Mouse (Mus musculus) hindbrain, embryonic 11.5 days (tissue): Measurements from ENCODE around the gene Chn1. TPM values are rescaled to one million over a fixed set of nuclear protein-coding genes. Genes with fewer than 3 reads are reported as not detected.

Source experiments
- ATAC-seq: fragments of 200-750 bp; cut with Nextera tagmentation; 2 replicates; pipeline ENCODE4 v1.8.0; 2017; ENCODE audit warnings: mild to moderate bottlenecking, moderate TSS enrichment, moderate library complexity; ENCODE audit not compliant: low FRiP score
- DNase-seq: peaks from one replicate; pipeline ENCODE4 v3.0.0-alpha.2; 2015; ENCODE audit warnings: low spot score
- H3K27ac ChIP-seq: fragments of 300-500 bp; sonication (generic); 2 replicates; pipeline ENCODE4 v1.5.1; 2014; ENCODE audit warnings: mild to moderate bottlenecking, low read depth, low read length
- H3K27me3 ChIP-seq: fragments of 300-500 bp; sonication (generic); 2 replicates; pipeline ENCODE4 v1.6.1; 2014; ENCODE audit warnings: mild to moderate bottlenecking, low read length, moderate library complexity, mixed read lengths; ENCODE audit not compliant: control insufficient read depth, insufficient read depth
- H3K36me3 ChIP-seq: fragments of 300-500 bp; sonication (generic); 2 replicates; pipeline ENCODE4 v1.6.1; 2014; ENCODE audit warnings: mild to moderate bottlenecking, low read length, moderate library complexity, mixed read lengths; ENCODE audit not compliant: control insufficient read depth, insufficient read depth
- H3K4me1 ChIP-seq: fragments of 300-500 bp; sonication (generic); replicated peaks from 2 replicates; pipeline ENCODE4 v1.6.1; 2014; ENCODE audit warnings: low read length, mixed read lengths; ENCODE audit not compliant: control insufficient read depth, insufficient read depth
- H3K4me2 ChIP-seq: fragments of 300-500 bp; sonication (generic); replicated peaks from 2 replicates; pipeline ENCODE4 v1.6.1; 2014; ENCODE audit warnings: mild to moderate bottlenecking, low read depth, low read length
- H3K4me3 ChIP-seq: fragments of 300-500 bp; sonication (generic); 2 replicates; pipeline ENCODE4 v1.5.1; 2014; ENCODE audit warnings: low read depth, low read length
- H3K9ac ChIP-seq: fragments of 300-500 bp; sonication (generic); 2 replicates; pipeline ENCODE4 v1.6.1; 2014; ENCODE audit warnings: low read depth, low read length
- H3K9me3 ChIP-seq: fragments of 300-500 bp; sonication (generic); 2 replicates; pipeline ENCODE4 v1.6.1; 2016; ENCODE audit warnings: low read length; ENCODE audit not compliant: control insufficient read depth
- WGBS: fragments of 180-500 bp; shearing (Covaris S2); extraction: QIAGEN DNeasy Blood & Tissue Kit; methylation state at CpG from one replicate; pipeline ENCODE4 v1.1.7; 2014; 5-methylcytosine and 5-hydroxymethylcytosine counted together
- polyA plus RNA-seq: library from polyadenylated mRNA; unstranded; fragments of >200 nt; fragmentation: Nextera tagmentation; extraction: Ambion mirVana; gene quantifications from 2 replicates; pipeline ENCODE4 v1.2.1, GENCODE M21; 2014

Gene Chn1
- polyA plus RNA-seq, 1 experiment from 2014 or later: 90.3 TPM

GRCm38 (mm10) chr2:73768669-73769068 is 6.5 kb downstream of the Chn1 start:
- Histone ChIP-seq H3K4me2 (no peak overlapping the region), H3K4me1 (no peaks in the 10 kb centered on the region), H3K36me3 (no peaks in the 10 kb centered on the region), H3K4me3 (no peak overlapping the region), H3K27ac (no peak overlapping the region), H3K27me3 (no peaks in the 10 kb centered on the region), H3K9me3 (no peaks in the 10 kb centered on the region), H3K9ac (no peak overlapping the region)
- ATAC-seq: no peak
- 81% methylated on average over 4 of the region's 4 CpGs for WGBS
- DNase-seq: no peak

GRCm38 (mm10) chr2:73763541-73763940 is 11.6 kb downstream of the Chn1 start:
- H3K27ac ChIP-seq: no peak overlapping the region
- WGBS: 66% methylated on average over 3 of the region's 3 CpGs
- H3K9ac ChIP-seq: no peak overlapping the region
- ATAC-seq (no peak), DNase-seq (no peak)
- no peaks in the 10 kb centered on the region for H3K27me3 ChIP-seq
- H3K4me2 ChIP-seq: no peak overlapping the region
- no peaks in the 10 kb centered on the region for H3K4me1 ChIP-seq
- no peaks in the 10 kb centered on the region for H3K9me3 ChIP-seq
- no peaks in the 10 kb centered on the region for H3K36me3 ChIP-seq
- no peak overlapping the region for H3K4me3 ChIP-seq

GRCm38 (mm10) chr2:73759899-73760298 is 15.2 kb downstream of the Chn1 start:
- H3K36me3 ChIP-seq: no peaks in the 10 kb centered on the region
- H3K27me3 ChIP-seq: no peaks in the 10 kb centered on the region
- 93% methylated on average over 7 of the region's 7 CpGs for WGBS
- no peak for DNase-seq
- no peak for ATAC-seq
- H3K27ac ChIP-seq: no peak overlapping the region
- H3K9me3 ChIP-seq: no peaks in the 10 kb centered on the region; the same call in 1 of the 2 replicates
- no peak overlapping the region for H3K4me2 ChIP-seq
- H3K9ac ChIP-seq: no peak overlapping the region
- no peaks in the 10 kb centered on the region for H3K4me1 ChIP-seq
- no peak overlapping the region for H3K4me3 ChIP-seq

DNA sequence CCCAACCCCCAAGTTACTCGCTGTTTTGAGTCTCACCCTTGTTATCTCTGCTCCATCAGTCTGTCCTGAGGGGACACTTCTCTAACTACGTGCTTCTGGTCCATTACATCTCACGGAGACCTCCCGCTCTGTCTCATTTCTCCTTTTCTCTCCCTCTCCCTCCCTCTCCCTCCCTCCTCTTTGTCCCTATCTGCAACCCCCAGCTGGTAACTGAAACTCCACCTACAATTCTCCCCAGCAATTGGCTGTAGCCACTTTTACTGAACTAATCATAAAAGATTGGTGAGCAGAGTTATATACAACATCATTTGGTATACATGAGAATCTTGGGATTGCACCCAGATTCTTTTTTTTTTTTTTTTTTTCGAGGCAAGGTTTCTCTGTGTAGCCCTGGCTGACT is 16.1 kb downstream of the Chn1 start:
- Histone ChIP-seq H3K27ac (no peak overlapping the region), H3K4me2 (no peak overlapping the region), H3K9me3 (no peaks in the 10 kb centered on the region; the same call in 1 of the 2 replicates), H3K9ac (no peak overlapping the region), H3K4me1 (no peaks in the 10 kb centered on the region), H3K36me3 (no peaks in the 10 kb centered on the region), H3K27me3 (no peaks in the 10 kb centered on the region), H3K4me3 (no peak overlapping the region)
- no peak for ATAC-seq
- 90% methylated on average over 5 of the region's 5 CpGs for WGBS
- DNase-seq: no peak

GRCm38 (mm10) chr2:73747297-73747696 is 27.8 kb downstream of the Chn1 start:
- H3K4me2 ChIP-seq: no peak overlapping the region
- DNase-seq (no peak), ATAC-seq (no peak)
- no peaks in the 10 kb centered on the region for H3K4me1 ChIP-seq
- no peaks in the 10 kb centered on the region for H3K36me3 ChIP-seq
- H3K27me3 ChIP-seq: no peaks in the 10 kb centered on the region
- H3K4me3 ChIP-seq: no peak overlapping the region
- H3K9me3 ChIP-seq: no peaks in the 10 kb centered on the region
- H3K9ac ChIP-seq: no peak overlapping the region
- WGBS: 94% methylated on average over 1 of the region's 1 CpGs
- H3K27ac ChIP-seq: no peak overlapping the region

DNA sequence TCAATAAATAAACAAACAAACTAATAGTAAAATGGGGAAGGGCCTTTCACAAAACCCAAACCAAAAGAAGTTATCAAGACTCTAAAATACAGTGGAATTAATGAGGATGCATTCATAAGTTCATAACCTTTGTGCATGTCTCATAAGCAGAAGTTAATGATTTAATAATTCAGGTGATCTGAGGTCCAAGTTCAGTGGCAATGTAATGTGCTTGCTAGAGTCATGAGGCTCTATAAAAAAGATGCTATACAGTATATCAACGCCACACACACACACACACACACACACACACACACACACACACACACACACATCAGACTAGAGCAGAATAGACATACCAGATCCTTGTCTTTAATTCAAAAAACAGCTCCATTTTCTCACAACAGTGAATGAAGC is 28.8 kb downstream of the Chn1 start:
- no peaks in the 10 kb centered on the region for H3K36me3 ChIP-seq
- H3K27me3 ChIP-seq: no peaks in the 10 kb centered on the region
- DNase-seq: no peak
- no peak overlapping the region for H3K4me2 ChIP-seq
- 100% methylated on average over 1 of the region's 1 CpGs for WGBS
- H3K4me1 ChIP-seq: no peaks in the 10 kb centered on the region
- no peak overlapping the region for H3K27ac ChIP-seq
- H3K9ac ChIP-seq: no peak overlapping the region
- no peak overlapping the region for H3K4me3 ChIP-seq
- ATAC-seq: no peak
- H3K9me3 ChIP-seq: no peaks in the 10 kb centered on the region

DNA sequence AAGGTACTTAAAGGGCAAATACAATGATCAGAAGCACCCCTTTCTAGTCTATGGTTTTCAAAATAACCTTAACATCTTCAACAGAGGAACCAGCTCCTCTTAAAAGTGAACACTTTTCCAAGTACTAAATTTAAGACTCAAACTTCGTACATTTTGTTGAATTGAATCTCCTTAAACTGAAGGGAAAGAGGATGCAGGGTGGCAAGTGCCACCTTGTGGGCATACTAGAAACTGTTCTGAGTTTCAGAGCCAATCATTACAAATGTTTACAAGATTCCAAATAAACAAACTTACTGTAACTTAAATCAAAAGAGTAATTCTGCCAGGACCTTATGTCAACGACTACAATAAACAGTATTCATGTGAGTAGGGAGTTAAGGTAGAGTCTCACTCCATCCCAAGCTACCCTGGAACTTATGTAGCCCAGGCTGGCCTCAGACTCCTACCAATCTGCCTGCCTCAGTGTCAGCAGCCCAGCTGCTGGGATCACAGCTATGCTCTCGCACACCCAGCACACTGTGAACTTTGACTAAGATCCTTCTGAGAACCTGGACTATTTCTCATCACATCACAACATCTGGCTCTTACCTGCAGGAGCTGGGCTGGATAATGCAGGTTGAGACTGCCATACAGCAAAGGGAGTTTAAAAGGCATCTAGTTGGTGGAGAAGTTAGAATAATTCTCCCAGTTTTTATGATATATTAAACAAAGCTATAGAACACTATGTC is 29.3 kb downstream of the Chn1 start:
- ATAC-seq: no peak
- no peaks in the 10 kb centered on the region for H3K4me1 ChIP-seq
- no peaks in the 10 kb centered on the region for H3K36me3 ChIP-seq
- WGBS: 68% methylated on average over 3 of the region's 3 CpGs
- no peak overlapping the region for H3K4me2 ChIP-seq
- H3K27ac ChIP-seq: no peak overlapping the region
- no peak overlapping the region for H3K4me3 ChIP-seq
- H3K27me3 ChIP-seq: no peaks in the 10 kb centered on the region
- H3K9me3 ChIP-seq: no peaks in the 10 kb centered on the region
- H3K9ac ChIP-seq: no peak overlapping the region
- no peak for DNase-seq

- H3K27me3 ChIP-seq: no peaks in the 10 kb centered on the region
- H3K27ac ChIP-seq: no peak overlapping the region
- no peak for DNase-seq
- no peaks in the 10 kb centered on the region for H3K36me3 ChIP-seq
- no peaks in the 10 kb centered on the region for H3K4me1 ChIP-seq
- no peak overlapping the region for H3K4me2 ChIP-seq
- H3K9ac ChIP-seq: no peak overlapping the region
- H3K9me3 ChIP-seq: no peaks in the 10 kb centered on the region
- 95% methylated on average over 3 of the region's 3 CpGs for WGBS
- ATAC-seq: no peak
- H3K4me3 ChIP-seq: no peak overlapping the region
Observed at GRCm38 (mm10) chr2:73741286-73741685, 33.9 kb downstream of the Chn1 start.

DNA sequence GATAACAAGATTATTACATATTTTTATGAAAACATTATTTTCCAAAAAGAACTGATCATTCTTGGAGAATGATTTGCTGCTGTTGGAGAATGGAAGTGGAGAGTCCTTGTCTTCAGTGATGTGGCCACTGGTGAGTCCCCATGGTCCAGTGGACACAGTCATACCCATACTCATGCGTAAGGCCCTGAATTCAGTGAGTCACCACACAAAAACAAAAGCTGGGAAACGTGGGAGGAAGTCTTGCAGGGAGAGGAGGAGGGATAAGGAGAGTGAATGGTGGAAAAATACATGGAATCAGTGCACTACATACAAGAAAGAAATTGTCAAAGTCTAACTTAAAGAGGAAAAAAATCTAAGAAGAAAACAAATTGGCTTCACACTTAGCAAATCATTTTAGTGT is 47.3 kb downstream of the Chn1 start:
- ATAC-seq: no peak
- WGBS: 65% methylated on average over 2 of the region's 2 CpGs

More for the DNA sequence above, 47.3 kb downstream of the Chn1 start:
- no peaks in the 10 kb centered on the region for H3K27me3 ChIP-seq
- no peaks in the 10 kb centered on the region for H3K9me3 ChIP-seq
- no peak for DNase-seq
- no peaks in the 10 kb centered on the region for H3K36me3 ChIP-seq
- H3K27ac ChIP-seq: no peak overlapping the region
- no peak overlapping the region for H3K9ac ChIP-seq
- H3K4me2 ChIP-seq: no peak overlapping the region
- no peak overlapping the region for H3K4me3 ChIP-seq
- H3K4me1 ChIP-seq: no peaks in the 10 kb centered on the region
